Mouse (Mus musculus): ENCODE data around the gene Prokr2. TPM values are rescaled to one million over a fixed set of nuclear protein-coding genes. Genes with fewer than 3 reads are reported as not detected.
"Not testable (repeated sequence)": the region's sequence is repeated elsewhere in the genome, so short reads cannot be mapped to it uniquely, and the experiment has no call there.

Gene Prokr2
- polyA plus RNA-seq, 1 experiment = 3.8 TPM

DNA sequence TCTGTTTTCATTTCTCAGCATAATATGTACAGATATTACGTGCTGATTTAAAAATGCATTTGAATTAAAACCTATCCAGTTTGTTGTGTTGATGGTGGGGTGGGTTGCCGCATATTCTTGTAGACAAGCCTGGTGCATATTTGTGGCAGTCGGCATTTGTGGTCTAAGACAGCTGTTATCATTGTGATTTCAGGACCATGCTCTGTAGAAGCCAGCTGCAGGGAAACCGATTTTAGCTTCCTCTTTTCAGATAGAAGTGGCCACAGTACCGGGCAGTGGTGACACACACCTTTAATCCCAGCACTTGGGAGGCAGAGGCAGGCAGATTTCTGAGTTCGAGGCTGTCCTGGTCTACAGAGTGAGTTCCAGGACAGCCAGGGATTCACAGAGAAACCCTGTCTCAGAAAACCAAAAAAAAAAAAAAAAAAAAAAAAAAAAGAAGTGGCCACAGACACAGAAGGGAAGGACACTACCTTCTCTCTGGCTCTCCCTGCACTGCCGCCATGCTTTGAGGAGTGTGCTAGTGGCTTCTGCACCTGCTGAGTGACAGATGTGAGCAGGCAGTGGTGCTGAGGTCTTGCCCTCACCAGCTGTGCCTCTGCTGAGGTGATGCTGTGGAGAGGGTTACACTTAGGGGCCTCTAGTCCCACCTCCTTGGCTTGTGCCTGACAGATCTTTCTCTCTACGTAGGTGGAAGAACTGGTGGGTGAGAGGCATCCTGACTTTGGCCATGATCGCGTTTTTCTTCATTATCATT lies 91.4 kb downstream of the Prokr2 start:
- DNase-seq = peak; percentile 31
- WGBS = 44% methylated on average over 10 of the region's 10 CpGs
- TF ChIP-seq CTCF (IDR thresholded peaks at IDR 0.05; ENCODE audit: borderline replicate concordance, control insufficient read depth, extremely low read depth, insufficient read depth, low read length, poor library complexity) = no peak
- TF ChIP-seq POLR2A (IDR thresholded peaks at IDR 0.05; ENCODE audit: control insufficient read depth, extremely low read depth, insufficient read depth, low read length, poor library complexity) = no peak
- no peak overlapping the region for H3K27ac ChIP-seq (ENCODE audit: control insufficient read depth, insufficient read depth, low read length)
- peaks cover 31% of the 10 kb centered on the region for H3K4me1 ChIP-seq (replicated peaks; ENCODE audit: control insufficient read depth, insufficient read depth, low read length)
- H3K27me3 ChIP-seq (ENCODE audit: control insufficient read depth, insufficient read depth, low read length) = no peaks in the 10 kb centered on the region
- H3K36me3 ChIP-seq (ENCODE audit: control insufficient read depth, insufficient read depth, low read length) = peaks cover 45% of the 10 kb centered on the region
- H3K4me3 ChIP-seq (ENCODE audit: control insufficient read depth, insufficient read depth, low read length) = no peak overlapping the region

- Histone ChIP-seq H3K36me3 (ENCODE audit: control insufficient read depth, insufficient read depth, low read length) (peaks cover 32% of the 10 kb centered on the region), H3K4me3 (ENCODE audit: control insufficient read depth, insufficient read depth, low read length) (no peak overlapping the region), H3K27ac (ENCODE audit: control insufficient read depth, insufficient read depth, low read length) (no peak overlapping the region), H3K27me3 (ENCODE audit: control insufficient read depth, insufficient read depth, low read length) (no peaks in the 10 kb centered on the region), H3K4me1 (replicated peaks; ENCODE audit: control insufficient read depth, insufficient read depth, low read length) (peaks cover 31% of the 10 kb centered on the region)
- TF ChIP-seq POLR2A (IDR thresholded peaks at IDR 0.05; ENCODE audit: control insufficient read depth, extremely low read depth, insufficient read depth, low read length, poor library complexity) (no peak), CTCF (IDR thresholded peaks at IDR 0.05; ENCODE audit: borderline replicate concordance, control insufficient read depth, extremely low read depth, insufficient read depth, low read length, poor library complexity) (no peak)
- whole genome bisulfite sequencing = 24% methylated on average over 4 of the region's 4 CpGs
- no peak for DNase-seq
Observed at GRCm38 (mm10) chr2:132292083-132292482, 93.2 kb downstream of the Prokr2 start.

DNA sequence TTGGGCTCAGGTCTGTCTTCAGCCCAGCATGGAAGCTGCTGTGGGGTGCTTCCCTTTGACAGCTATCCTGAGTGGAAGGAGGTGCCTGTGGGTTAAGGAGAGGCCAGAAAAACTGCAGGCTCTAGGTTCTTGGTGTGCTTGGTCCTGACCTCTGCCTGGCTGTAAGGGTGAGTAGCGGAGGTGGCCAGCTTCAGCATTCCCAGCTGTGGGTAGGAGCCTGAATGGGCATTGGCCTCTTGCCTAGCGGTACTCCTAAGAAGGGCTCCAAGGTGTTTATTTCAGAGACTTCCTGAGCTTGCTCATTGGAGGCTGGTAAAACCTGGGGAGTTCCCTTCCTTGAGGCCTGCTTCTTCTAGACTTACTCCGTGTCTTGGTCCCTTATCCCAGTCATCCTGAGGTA lies 94.0 kb downstream of the Prokr2 start:
- TF ChIP-seq POLR2A (IDR thresholded peaks at IDR 0.05; ENCODE audit: control insufficient read depth, extremely low read depth, insufficient read depth, low read length, poor library complexity) (no peak), CTCF (IDR thresholded peaks at IDR 0.05; ENCODE audit: borderline replicate concordance, control insufficient read depth, extremely low read depth, insufficient read depth, low read length, poor library complexity) (no peak)
- no peak for DNase-seq
- H3K27ac ChIP-seq (ENCODE audit: control insufficient read depth, insufficient read depth, low read length) = no peak overlapping the region
- H3K27me3 ChIP-seq (ENCODE audit: control insufficient read depth, insufficient read depth, low read length) = no peaks in the 10 kb centered on the region
- H3K4me1 ChIP-seq (replicated peaks; ENCODE audit: control insufficient read depth, insufficient read depth, low read length) = peaks cover 31% of the 10 kb centered on the region
- 94% methylated on average over 3 of the region's 3 CpGs for WGBS
- no peak overlapping the region for H3K4me3 ChIP-seq (ENCODE audit: control insufficient read depth, insufficient read depth, low read length)
- peaks cover 25% of the 10 kb centered on the region for H3K36me3 ChIP-seq (ENCODE audit: control insufficient read depth, insufficient read depth, low read length)

DNA sequence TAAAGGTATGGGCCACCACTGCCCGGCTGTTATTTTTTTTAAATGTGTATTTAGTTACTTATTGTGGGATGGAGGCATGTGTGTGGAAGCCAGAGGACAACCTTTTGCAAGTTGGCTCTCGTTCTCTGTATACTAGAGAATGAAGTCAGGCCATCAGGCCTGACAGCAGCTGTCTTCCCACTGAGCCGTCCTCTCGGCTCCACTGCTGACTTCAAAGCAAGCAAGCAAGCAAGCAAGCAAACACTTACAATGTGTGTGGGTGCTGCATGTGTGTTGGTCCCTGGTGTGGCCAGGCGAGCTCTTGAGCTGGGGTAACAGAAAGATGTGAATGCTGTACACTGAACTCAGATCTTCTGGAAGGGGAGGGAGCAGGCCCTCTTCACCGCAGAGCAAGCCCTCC lies 94.4 kb downstream of the Prokr2 start:
- no peak overlapping the region for H3K4me3 ChIP-seq (ENCODE audit: control insufficient read depth, insufficient read depth, low read length)
- H3K27me3 ChIP-seq (ENCODE audit: control insufficient read depth, insufficient read depth, low read length) = no peaks in the 10 kb centered on the region
- H3K27ac ChIP-seq (ENCODE audit: control insufficient read depth, insufficient read depth, low read length) = no peak overlapping the region
- no peak for DNase-seq
- 83% methylated on average over 6 of the region's 6 CpGs for WGBS
- TF ChIP-seq CTCF (IDR thresholded peaks at IDR 0.05; ENCODE audit: borderline replicate concordance, control insufficient read depth, extremely low read depth, insufficient read depth, low read length, poor library complexity) (no peak), POLR2A (IDR thresholded peaks at IDR 0.05; ENCODE audit: control insufficient read depth, extremely low read depth, insufficient read depth, low read length, poor library complexity) (no peak)
- peaks cover 31% of the 10 kb centered on the region for H3K4me1 ChIP-seq (replicated peaks; ENCODE audit: control insufficient read depth, insufficient read depth, low read length)
- peaks cover 20% of the 10 kb centered on the region for H3K36me3 ChIP-seq (ENCODE audit: control insufficient read depth, insufficient read depth, low read length)

GRCm38 (mm10) chr2:132289213-132289612 lies 96.0 kb downstream of the Prokr2 start:
- H3K4me1 ChIP-seq (replicated peaks; ENCODE audit: control insufficient read depth, insufficient read depth, low read length) = peaks cover 37% of the 10 kb centered on the region
- 77% methylated on average over 5 of the region's 7 CpGs for WGBS
- H3K27ac ChIP-seq (ENCODE audit: control insufficient read depth, insufficient read depth, low read length) = not testable (repeated sequence)

More at GRCm38 (mm10) chr2:132289213-132289612, 96.0 kb downstream of the Prokr2 start:
- H3K4me3 ChIP-seq (ENCODE audit: control insufficient read depth, insufficient read depth, low read length); H3K27me3 ChIP-seq (ENCODE audit: control insufficient read depth, insufficient read depth, low read length); H3K36me3 ChIP-seq (ENCODE audit: control insufficient read depth, insufficient read depth, low read length); DNase-seq: not testable (repeated sequence)

Other genes with a start within 250 kb of the Prokr2 start
- gene Slc23a2, start 240.3 kb downstream of the Prokr2 start, polyA plus RNA-seq (2012; rRNA removed) = 50.8 and 51.7 TPM in 2 replicates
- 75.0 and 82.6 TPM in 2 replicates for gene Tmem230, start 137.6 kb downstream of the Prokr2 start, polyA plus RNA-seq (2012; rRNA removed)
- gene Pcna, start 132.1 kb downstream of the Prokr2 start, polyA plus RNA-seq (2012; rRNA removed) = 382 and 470 TPM in 2 replicates
- 74.7 and 77.9 TPM in 2 replicates for gene Cds2, start 122.3 kb downstream of the Prokr2 start, polyA plus RNA-seq (2012; rRNA removed)
- 11.0 and 13.9 TPM in 2 replicates for gene Gpcpd1, start 202.3 kb upstream of the Prokr2 start, polyA plus RNA-seq (2012; rRNA removed)

Measured in thymus, adult 2 months (tissue).